Mouse (Mus musculus) neural tube, embryonic 11.5 days (tissue): ENCODE results near the gene Ect2. TPM values are rescaled to one million over a fixed set of nuclear protein-coding genes. Genes with fewer than 3 reads are reported as not detected.
A peak's percentile ranks its signal among the peaks of the same experiment; 100 is the strongest.

Experiments used
- ATAC-seq: fragments of 200-750 bp; cut with Nextera tagmentation; 2 replicates; pipeline ENCODE4 v1.8.0; 2017; ENCODE audit warnings: moderate number of reproducible peaks, mild to moderate bottlenecking, moderate TSS enrichment, moderate library complexity; ENCODE audit not compliant: insufficient read depth, low FRiP score, low TSS enrichment
- DNase-seq: peaks from one replicate; pipeline ENCODE4 v3.0.0-alpha.2; 2015; ENCODE audit warnings: low spot score
- H3K27ac ChIP-seq: fragments of 300-500 bp; sonication (generic); 2 replicates; pipeline ENCODE4 v1.5.1; 2014; ENCODE audit warnings: low read depth, mild to moderate bottlenecking, low read length
- H3K27me3 ChIP-seq: fragments of 300-500 bp; sonication (generic); 2 replicates; pipeline ENCODE4 v1.6.1; 2014; ENCODE audit warnings: mild to moderate bottlenecking, low read length, mixed read lengths; ENCODE audit not compliant: control insufficient read depth, insufficient read depth
- H3K36me3 ChIP-seq: fragments of 300-500 bp; sonication (generic); 2 replicates; pipeline ENCODE4 v1.6.1; 2014; ENCODE audit warnings: mild to moderate bottlenecking, low read length, moderate library complexity, mixed read lengths; ENCODE audit not compliant: control insufficient read depth, insufficient read depth
- H3K4me1 ChIP-seq: fragments of 300-500 bp; sonication (generic); 2 replicates; pipeline ENCODE4 v1.6.1; 2014; ENCODE audit warnings: low read length, mixed read lengths; ENCODE audit not compliant: control insufficient read depth, insufficient read depth
- H3K4me2 ChIP-seq: fragments of 300-500 bp; sonication (generic); 2 replicates; pipeline ENCODE4 v1.6.1; 2014; ENCODE audit warnings: low read depth, mild to moderate bottlenecking, moderate library complexity
- H3K4me3 ChIP-seq: fragments of 300-500 bp; sonication (generic); 2 replicates; pipeline ENCODE4 v1.5.1; 2014; ENCODE audit warnings: low read depth, low read length
- H3K9ac ChIP-seq: fragments of 300-500 bp; sonication (generic); 2 replicates; pipeline ENCODE4 v1.6.1; 2014; ENCODE audit warnings: mild to moderate bottlenecking, low read length
- H3K9me3 ChIP-seq: fragments of 300-500 bp; sonication (generic); 2 replicates; pipeline ENCODE4 v1.6.1; 2016; ENCODE audit warnings: low read length; ENCODE audit not compliant: control insufficient read depth
- WGBS: fragments of 180-500 bp; shearing (Covaris S2); extraction: QIAGEN DNeasy Blood & Tissue Kit; methylation state at CpG from one replicate; pipeline ENCODE4 v1.1.7; 2014; 5-methylcytosine and 5-hydroxymethylcytosine counted together
- polyA plus RNA-seq: library from polyadenylated mRNA; unstranded; fragments of >200 nt; fragmentation: Nextera tagmentation; extraction: Ambion mirVana; gene quantifications from 2 replicates; pipeline ENCODE4 v1.2.1, GENCODE M21; 2014

Ect2 gene
- polyA plus RNA-seq, result 79.1 and 87.4 TPM in 2 replicates

GRCm38 (mm10) chr3:27153701-27154209, at the start of gene Ect2:
Gene Ect2 (minus strand): TSS chr3:27153878.
- H3K4me1 ChIP-seq, result peaks cover 5% of the 10 kb centered on the region
- WGBS, result under 1% methylated on average over 37 of the region's 37 CpGs
- peak within 1 kb of the TSS; percentile 86 for H3K4me3 ChIP-seq
- peak; percentile 98 for DNase-seq
- H3K36me3 ChIP-seq, result no peaks in the 10 kb centered on the region
- H3K9ac ChIP-seq, result peak within 1 kb of the TSS; percentile 82
- H3K9me3 ChIP-seq, result no peaks in the 10 kb centered on the region
- peak within 1 kb of the TSS; percentile 4; the same call in 1 of the 2 replicates for H3K27ac ChIP-seq
- H3K4me2 ChIP-seq, result peak within 1 kb of the TSS; percentile 68
- no peaks in the 10 kb centered on the region for H3K27me3 ChIP-seq
- peak; percentile 100 for ATAC-seq

GRCm38 (mm10) chr3:27201728-27202411, 48.2 kb upstream of the Ect2 start:
- H3K9ac ChIP-seq, result no peak overlapping the region
- 0 out of 2 replicates have a peak, but pooled peaks cover 4% of the 10 kb centered on the region for H3K4me1 ChIP-seq
- ATAC-seq, result no peak

GRCm38 (mm10) chr3:27199120-27199519, 45.4 kb upstream of the Ect2 start:
- H3K4me3 ChIP-seq, result no peak overlapping the region
- no peak for DNase-seq
- WGBS, result 88% methylated on average over 7 of the region's 7 CpGs
- H3K4me2 ChIP-seq, result no peak overlapping the region
- ATAC-seq, result no peak
- H3K9me3 ChIP-seq, result no peaks in the 10 kb centered on the region
- H3K36me3 ChIP-seq, result no peaks in the 10 kb centered on the region
- H3K4me1 ChIP-seq, result no peaks in the 10 kb centered on the region
- H3K27ac ChIP-seq, result no peak overlapping the region
- H3K9ac ChIP-seq, result no peak overlapping the region
- H3K27me3 ChIP-seq, result no peaks in the 10 kb centered on the region

More at GRCm38 (mm10) chr3:27201728-27202411, 48.2 kb upstream of the Ect2 start:
- Histone ChIP-seq H3K27me3 (no peaks in the 10 kb centered on the region), H3K4me2 (no peak overlapping the region), H3K4me3 (no peak overlapping the region), H3K27ac (no peak overlapping the region), H3K36me3 (no peaks in the 10 kb centered on the region), H3K9me3 (no peaks in the 10 kb centered on the region)
- no peak for DNase-seq
- 85% methylated on average over 5 of the region's 5 CpGs for WGBS

GRCm38 (mm10) chr3:27197816-27198215, 44.1 kb upstream of the Ect2 start:
- Histone ChIP-seq H3K4me3 (no peak overlapping the region), H3K9me3 (no peaks in the 10 kb centered on the region), H3K9ac (no peak overlapping the region), H3K27ac (no peak overlapping the region), H3K36me3 (no peaks in the 10 kb centered on the region), H3K4me2 (no peak overlapping the region), H3K4me1 (no peaks in the 10 kb centered on the region), H3K27me3 (no peaks in the 10 kb centered on the region)
- ATAC-seq, result no peak
- WGBS, result 76% methylated on average over 5 of the region's 5 CpGs
- no peak for DNase-seq

- H3K27me3 ChIP-seq, result no peaks in the 10 kb centered on the region
- H3K9ac ChIP-seq, result no peak overlapping the region
- ATAC-seq, result no peak
- no peak overlapping the region for H3K27ac ChIP-seq
- no peaks in the 10 kb centered on the region for H3K4me1 ChIP-seq
- no peak overlapping the region for H3K4me2 ChIP-seq
- DNase-seq, result no peak
- 83% methylated on average over 1 of the region's 1 CpGs for WGBS
- H3K4me3 ChIP-seq, result no peak overlapping the region
- no peaks in the 10 kb centered on the region for H3K36me3 ChIP-seq
- H3K9me3 ChIP-seq, result no peaks in the 10 kb centered on the region
These were observed 42.9 kb upstream of the Ect2 start for GRCm38 (mm10) chr3:27196529-27196928.

- Histone ChIP-seq H3K4me2 (no peak overlapping the region), H3K36me3 (no peaks in the 10 kb centered on the region), H3K9ac (no peak overlapping the region), H3K27me3 (no peaks in the 10 kb centered on the region), H3K4me3 (no peak overlapping the region), H3K27ac (no peak overlapping the region), H3K4me1 (no peaks in the 10 kb centered on the region), H3K9me3 (no peaks in the 10 kb centered on the region)
- DNase-seq (no peak), ATAC-seq (no peak)
- 92% methylated on average over 8 of the region's 8 CpGs for WGBS
These were observed 42.0 kb upstream of the Ect2 start for GRCm38 (mm10) chr3:27195573-27196227.

- DNase-seq (no peak), ATAC-seq (no peak)
- Histone ChIP-seq H3K9me3 (no peaks in the 10 kb centered on the region), H3K27me3 (no peaks in the 10 kb centered on the region), H3K9ac (no peak overlapping the region), H3K36me3 (no peaks in the 10 kb centered on the region), H3K4me2 (no peak overlapping the region), H3K4me1 (no peaks in the 10 kb centered on the region), H3K4me3 (no peak overlapping the region), H3K27ac (no peak overlapping the region)
- 84% methylated on average over 4 of the region's 4 CpGs for WGBS
These were observed 41.5 kb upstream of the Ect2 start for GRCm38 (mm10) chr3:27195153-27195552.

GRCm38 (mm10) chr3:27193844-27194317, 40.2 kb upstream of the Ect2 start:
- ATAC-seq (no peak), DNase-seq (no peak)
- Histone ChIP-seq H3K27ac (no peak overlapping the region), H3K9me3 (no peaks in the 10 kb centered on the region), H3K9ac (no peak overlapping the region), H3K4me2 (no peak overlapping the region), H3K4me3 (no peak overlapping the region), H3K4me1 (no peaks in the 10 kb centered on the region), H3K27me3 (no peaks in the 10 kb centered on the region), H3K36me3 (no peaks in the 10 kb centered on the region)
- 63% methylated on average over 6 of the region's 6 CpGs for WGBS
